ENCODE assay signal across 15 mouse cellular contexts in the genomic region with DNA sequence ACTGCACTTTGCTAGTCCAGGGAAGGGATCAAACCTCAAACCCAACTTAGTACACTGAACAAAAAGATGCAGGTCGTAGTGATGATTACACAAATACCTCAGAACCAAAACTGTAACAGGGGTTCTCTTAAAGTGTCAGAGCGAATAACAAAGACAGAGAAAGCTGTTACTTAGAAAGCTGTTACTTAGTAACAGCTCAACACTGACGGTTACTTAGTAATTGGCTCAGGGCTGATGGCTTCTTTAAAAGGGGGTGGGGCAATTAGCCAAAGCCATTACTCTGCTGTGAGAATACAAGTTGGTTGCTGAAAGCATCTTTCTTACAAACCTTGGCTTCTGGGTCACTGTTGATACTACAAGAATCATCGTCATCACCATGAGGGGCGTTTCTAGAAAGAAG.
"Had no signal": no experiment of that assay in that cellular context is flagged by ENCODE, and none has a peak within 500 bp of the region (broad histone marks: within the 10 kb centered on the region; RNA-seq: fewer than 3 reads in every experiment).

No protein-coding gene starts in this region.

- H3K9me3 ChIP-seq: limb, embryonic 15.5 days; liver, embryonic 12.5 days; megakaryocyte, embryonic 14.5 days had no signal

- H3K27ac ChIP-seq: left cerebral cortex, adult 2 months; limb, embryonic 15.5 days; liver, embryonic 12.5 days; macrophage had no signal

- DNase-seq: lung, embryonic 14.5 days; lung, postnatal 14 days; retina, postnatal 1 day; right cerebral cortex, postnatal 4 days; spleen, adult 18-20 months; thymus, adult 18-20 months; thymus, postnatal 14 days had no signal

- H3K4me1 ChIP-seq: liver, embryonic 12.5 days; megakaryocyte, embryonic 14.5 days had no signal

- H3K36me3 ChIP-seq: limb, embryonic 15.5 days; liver, embryonic 12.5 days had no signal

- H3K9ac ChIP-seq: limb, embryonic 15.5 days; liver, embryonic 12.5 days; lung, embryonic 14.5 days had no signal

- H3K27me3 ChIP-seq: limb, embryonic 15.5 days; liver, embryonic 12.5 days had no signal

- H3K4me2 ChIP-seq: limb, embryonic 15.5 days; liver, embryonic 12.5 days; lung, embryonic 14.5 days; midbrain, embryonic 11.5 days had no signal

- ATAC-seq: intestine, embryonic 16.5 days; liver, embryonic 12.5 days; midbrain, embryonic 16.5 days had no signal

- H3K4me3 ChIP-seq: left cerebral cortex, adult 2 months; limb, embryonic 15.5 days; liver, embryonic 12.5 days; megakaryocyte, embryonic 14.5 days had no signal
